In the genomic region with DNA sequence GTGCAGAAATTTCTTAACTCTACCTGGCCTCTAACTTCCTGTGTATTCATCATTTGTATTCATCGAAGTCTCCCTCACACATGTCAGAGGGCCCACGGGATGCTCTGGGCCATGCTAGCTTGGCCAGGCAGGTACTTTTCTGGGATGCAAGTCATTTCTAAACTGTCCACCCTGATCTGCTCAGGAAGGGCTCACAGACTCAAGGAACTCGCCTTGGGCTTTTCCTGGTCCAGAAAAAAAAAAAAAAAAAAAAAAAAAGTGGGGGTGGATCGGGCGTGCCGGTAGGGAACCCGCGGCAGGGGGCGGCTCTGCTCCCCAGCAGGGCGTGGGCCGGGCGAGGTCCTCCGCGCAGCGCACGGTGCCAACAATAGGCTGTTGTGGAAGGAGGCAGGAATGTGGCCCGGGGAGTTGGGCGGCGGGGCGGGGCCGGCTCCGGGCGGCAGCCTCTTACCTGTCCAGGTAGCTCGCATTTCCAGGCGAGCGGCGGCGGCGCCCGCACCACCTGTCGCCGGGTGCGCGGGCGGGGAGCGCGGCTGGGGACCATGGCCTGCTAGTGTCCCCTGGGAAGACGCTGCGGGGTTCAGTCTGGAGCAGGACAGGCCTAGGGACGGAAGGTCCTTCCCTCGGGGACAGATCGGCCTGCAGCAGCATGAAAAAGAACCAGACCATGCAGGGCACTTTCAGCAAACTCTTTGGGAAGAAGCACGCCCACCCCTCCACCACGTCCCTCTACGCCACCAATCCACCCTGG, we compare ENCODE assay signal across 8 mouse cellular contexts. TPM values are rescaled to one million over a fixed set of nuclear protein-coding genes. Genes with fewer than 3 reads are reported as not detected.
DNase-seq lines count a peak whose midpoint lies in the region; ATAC-seq and TF ChIP-seq lines count a peak whose summit lies in the region.

A gene (plus strand): TSS at position 460 of the 751 bp plus-strand sequence.

- DNase-seq in adrenal gland, postnatal 36 days, result peak; percentile 11 to 30
- no peak for DNase-seq in adrenal gland, adult 8-10 months
- peak; percentile 82 for DNase-seq in ZHBTc4 (ENCODE audit: low read depth, low spot score)
- no peak for DNase-seq in hindbrain, embryonic 14.5 days (ENCODE audit: low spot score)
- DNase-seq in limb, embryonic 14.5 days (ENCODE audit: low spot score), result no peak
- DNase-seq in cerebellum, adult 8-10 months, result no peak

- H3K36me3 ChIP-seq in hindbrain, embryonic 14.5 days (replicated peaks; ENCODE audit: control insufficient read depth, insufficient read depth), result no peaks in the 10 kb centered on the region
- no peaks in the 10 kb centered on the region for H3K36me3 ChIP-seq in limb, embryonic 14.5 days (ENCODE audit: control insufficient read depth, insufficient read depth, low read length)
- no peaks in the 10 kb centered on the region for H3K36me3 ChIP-seq in midbrain, embryonic 16.5 days (ENCODE audit: control insufficient read depth, insufficient read depth, low read length)

- peaks cover 48% of the 10 kb centered on the region for H3K27me3 ChIP-seq in hindbrain, embryonic 14.5 days (ENCODE audit: control insufficient read depth, insufficient read depth, low read length)
- peaks cover 45% of the 10 kb centered on the region for H3K27me3 ChIP-seq in limb, embryonic 14.5 days (ENCODE audit: control insufficient read depth, insufficient read depth, low read length)
- H3K27me3 ChIP-seq in midbrain, embryonic 16.5 days (ENCODE audit: control insufficient read depth, insufficient read depth, low read depth, low read length), result peaks cover 11% of the 10 kb centered on the region

- ATAC-seq in hindbrain, embryonic 14.5 days (ENCODE audit: low FRiP score), result no peak
- peak; percentile 51; the same call in 1 of the 2 replicates for ATAC-seq in limb, embryonic 14.5 days (ENCODE audit: low FRiP score, low read depth)
- ATAC-seq in midbrain, embryonic 16.5 days, result no peak
- ATAC-seq in frontal cortex, adult (ENCODE audit: low TSS enrichment), result no peak

- peaks cover 11% of the 10 kb centered on the region; the same call in 1 of the 2 replicates for H3K4me1 ChIP-seq in hindbrain, embryonic 14.5 days (replicated peaks; ENCODE audit: control insufficient read depth, insufficient read depth, low read length)
- H3K4me1 ChIP-seq in limb, embryonic 14.5 days (ENCODE audit: control insufficient read depth, insufficient read depth, low read length), result no peaks in the 10 kb centered on the region; the same call in none of the 2 replicates
- peaks cover 13% of the 10 kb centered on the region for H3K4me1 ChIP-seq in midbrain, embryonic 16.5 days (ENCODE audit: control insufficient read depth, insufficient read depth, low read length)

- WGBS in hindbrain, embryonic 14.5 days, result 1% methylated on average over 45 of the region's 45 CpGs
- 2% methylated on average over 39 of the region's 45 CpGs for WGBS in limb, embryonic 14.5 days
- 2% methylated on average over 39 of the region's 45 CpGs for WGBS in midbrain, embryonic 16.5 days

- no peak within 1 kb of the TSS for H3K27ac ChIP-seq in hindbrain, embryonic 14.5 days
- H3K27ac ChIP-seq in limb, embryonic 14.5 days (replicated peaks; ENCODE audit: low read depth, low read length), result no peak within 1 kb of the TSS
- no peak within 1 kb of the TSS for H3K27ac ChIP-seq in midbrain, embryonic 16.5 days (ENCODE audit: low read length)

- H3K4me2 ChIP-seq in hindbrain, embryonic 14.5 days (replicated peaks), result peak within 1 kb of the TSS; percentile 75
- H3K4me2 ChIP-seq in limb, embryonic 14.5 days (replicated peaks; ENCODE audit: low read depth, low read length, severe bottlenecking), result peak within 1 kb of the TSS; percentile 68
- peak within 1 kb of the TSS; percentile 86 for H3K4me2 ChIP-seq in midbrain, embryonic 16.5 days (ENCODE audit: low read length)

- no peaks in the 10 kb centered on the region for H3K9me3 ChIP-seq in hindbrain, embryonic 14.5 days (ENCODE audit: control insufficient read depth, low read length)
- no peaks in the 10 kb centered on the region for H3K9me3 ChIP-seq in limb, embryonic 14.5 days (ENCODE audit: control insufficient read depth, low read length)
- no peaks in the 10 kb centered on the region for H3K9me3 ChIP-seq in midbrain, embryonic 16.5 days (replicated peaks; ENCODE audit: control insufficient read depth, low read length, poor library complexity, severe bottlenecking)

- TF ChIP-seq POLR2A in limb, embryonic 14.5 days (IDR thresholded peaks at IDR 0.05; ENCODE audit: borderline replicate concordance, extremely low read depth, insufficient read depth, insufficient read length), result no peak

- H3K4me3 ChIP-seq in hindbrain, embryonic 14.5 days (replicated peaks; ENCODE audit: low read length), result peak within 1 kb of the TSS; percentile 35
- H3K4me3 ChIP-seq in limb, embryonic 14.5 days (replicated peaks; ENCODE audit: low read length), result peak within 1 kb of the TSS; percentile 41
- peak within 1 kb of the TSS; percentile 44 for H3K4me3 ChIP-seq in midbrain, embryonic 16.5 days (ENCODE audit: low read depth, low read length)

- H3K9ac ChIP-seq in hindbrain, embryonic 14.5 days, result peak within 1 kb of the TSS; percentile 38
- peak within 1 kb of the TSS; percentile 36 for H3K9ac ChIP-seq in limb, embryonic 14.5 days (ENCODE audit: low read depth, low read length, severe bottlenecking)
- peak within 1 kb of the TSS; percentile 59 for H3K9ac ChIP-seq in midbrain, embryonic 16.5 days (ENCODE audit: low read depth, low read length)

RNA-seq across cellular contexts. Expression of the gene that starts here (rescaled TPM):
- total RNA-seq in adrenal gland, postnatal 36 days (2021), result under 1 TPM; 0.23 to 0.60 TPM
- total RNA-seq in adrenal gland, adult 8-10 months (2022), result 1 to 10 TPM in 2 of 4 experiments, under 1 TPM in 2; 0.83 to 1.2 (median 0.99) TPM
- polyA plus RNA-seq in hindbrain, embryonic 14.5 days (2014; fragmentation: Nextera tagmentation; extraction: Ambion mirVana), result 0.23 and 0.31 TPM in 2 replicates
- 3.0 and 3.4 TPM in 2 replicates for polyA plus RNA-seq in limb, embryonic 14.5 days (2012; rRNA removed)
- 2.6 and 2.7 TPM in 2 replicates for polyA plus RNA-seq in limb, embryonic 14.5 days (2014; fragmentation: Nextera tagmentation; extraction: Ambion mirVana)
- polyA plus RNA-seq in midbrain, embryonic 16.5 days (2015; fragmentation: Nextera tagmentation; extraction: Ambion mirVana), result 0.09 and 0.17 TPM in 2 replicates

Comparison
In these comparisons a context has a peak if more than half of its experiments do, and no peak if none do; other contexts are left out.
1. Peak in DNase-seq in adrenal gland, postnatal 36 days; RNA of the gene not detected or under 1 TPM.